Mouse (Mus musculus) mouse trophoblast stem cell (cell line): ENCODE data around the gene Klhl3.

ENCODE experiments used
- in situ Hi-C, 2 experiments: fragments of 300-500 bp; cut with MseI, MboI; formaldehyde crosslinking; loops; 2 replicates in 1 of 2; 3 replicates in 1 of 2; pipeline ENCODE4 v1.15.1; 2025

Gene Klhl3

GRCm38 (mm10) chr13:58124989-58125388 lies 11.6 kb upstream of the Klhl3 start:
- in situ Hi-C loops: no loop called here

GRCm38 (mm10) chr13:58124278-58124677 lies 10.9 kb upstream of the Klhl3 start:
- in situ Hi-C loops: no loop called here

GRCm38 (mm10) chr13:58123381-58123780 lies 10.0 kb upstream of the Klhl3 start:
- in situ Hi-C loops: no loop called here

GRCm38 (mm10) chr13:58122786-58123297 lies 9.4 kb upstream of the Klhl3 start:
- in situ Hi-C loops: no loop called here

DNA sequence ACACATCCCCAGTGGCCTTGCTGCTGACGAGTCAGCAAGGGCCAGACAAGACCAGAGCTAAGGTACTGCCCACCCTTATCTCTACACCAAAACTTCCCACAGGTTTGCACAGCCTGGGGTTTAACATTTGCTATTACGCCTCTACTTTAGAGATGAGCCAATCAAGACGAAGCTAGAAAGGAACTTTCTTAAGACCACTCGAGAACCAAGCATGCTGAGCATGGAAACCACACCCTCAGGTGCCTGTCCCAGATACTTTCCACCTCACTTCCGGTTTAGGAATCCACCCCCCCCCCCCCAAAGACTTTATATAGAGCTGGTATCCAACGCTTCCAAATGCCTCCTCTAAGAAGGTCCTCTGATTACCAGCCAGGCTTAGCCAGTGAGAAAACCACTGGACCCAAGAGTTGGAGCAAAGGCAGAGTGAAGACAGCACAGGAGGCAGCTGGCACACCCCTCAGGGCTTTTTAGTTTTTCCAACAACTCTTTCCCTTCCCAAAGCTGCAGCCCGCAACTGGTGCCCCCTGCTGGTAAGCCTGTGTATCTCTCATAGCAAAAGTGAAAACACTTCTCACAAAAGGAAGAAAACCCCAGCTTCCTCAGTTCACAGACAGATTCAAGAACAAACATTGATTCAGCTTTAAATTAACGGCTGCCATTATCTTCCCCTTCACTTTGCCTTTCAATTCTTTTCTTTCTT lies 4.1 kb upstream of the Klhl3 start:
- in situ Hi-C loops: loop anchor here in 1 of 2 experiments (10.0 kb wide), 1 partner anchor 113 kb away; no protein-coding TSS in a partner anchor

DNA sequence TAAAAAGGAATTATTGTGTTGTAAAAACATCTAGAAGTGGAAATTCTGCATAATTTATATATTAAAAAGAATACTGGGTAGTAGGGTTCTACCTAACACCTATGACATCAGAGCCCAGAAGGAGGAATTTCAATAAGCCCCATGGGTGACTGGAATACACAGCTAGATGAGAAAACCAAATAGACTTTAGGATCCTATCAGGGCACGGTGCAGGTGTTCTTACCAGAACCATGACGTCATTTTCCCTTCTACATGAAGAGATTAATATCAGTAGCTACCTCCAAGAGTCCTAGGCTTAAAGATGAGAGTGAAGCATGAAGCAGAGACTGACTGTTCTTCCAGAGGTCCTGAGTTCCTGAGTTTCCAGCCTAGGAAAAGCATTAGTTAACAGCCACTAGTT lies 3.4 kb upstream of the Klhl3 start:
- in situ Hi-C loops: loop anchor here in 1 of 2 experiments (10.0 kb wide), 1 partner anchor 112 kb away; no protein-coding TSS in a partner anchor

GRCm38 (mm10) chr13:58115227-58115626 lies 1.8 kb upstream of the Klhl3 start:
- in situ Hi-C loops: loop anchor here in 1 of 2 experiments (10.0 kb wide), 1 partner anchor 110 kb away; no protein-coding TSS in a partner anchor

DNA sequence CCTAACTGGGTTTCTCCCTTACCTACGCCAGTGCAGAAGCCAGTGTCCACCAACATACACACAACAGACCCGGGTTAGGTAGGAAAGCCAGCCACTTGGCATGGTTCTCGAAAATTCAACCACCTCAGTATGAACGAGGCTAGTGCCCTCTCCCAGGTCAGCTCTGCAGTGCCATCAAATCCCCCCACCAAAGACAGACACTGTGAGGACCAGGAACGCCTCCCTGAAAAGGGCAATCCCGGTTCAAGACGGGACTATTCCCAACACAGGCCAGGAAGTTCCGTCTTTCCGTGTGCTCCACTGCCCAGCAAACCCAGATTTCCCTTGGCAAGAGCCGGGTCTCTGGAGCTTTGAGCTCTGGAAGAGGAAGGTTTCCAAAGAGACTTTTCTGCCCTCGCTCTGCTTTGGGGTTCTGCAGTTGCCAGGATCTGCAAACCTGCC lies 771 bp downstream of the Klhl3 start:
- in situ Hi-C loops: loop anchor here in 1 of 2 experiments (10.0 kb wide), 1 partner anchor 108 kb away; no protein-coding TSS in a partner anchor

GRCm38 (mm10) chr13:58112191-58112590 lies 1.2 kb downstream of the Klhl3 start:
- in situ Hi-C loops: loop anchor here in 1 of 2 experiments (10.0 kb wide), 1 partner anchor 107 kb away; no protein-coding TSS in a partner anchor

- in situ Hi-C loops: loop anchor here in 1 of 2 experiments (10.0 kb wide), 1 partner anchor 107 kb away; no protein-coding TSS in a partner anchor
Measured at GRCm38 (mm10) chr13:58111306-58111705, 2.1 kb downstream of the Klhl3 start.

DNA sequence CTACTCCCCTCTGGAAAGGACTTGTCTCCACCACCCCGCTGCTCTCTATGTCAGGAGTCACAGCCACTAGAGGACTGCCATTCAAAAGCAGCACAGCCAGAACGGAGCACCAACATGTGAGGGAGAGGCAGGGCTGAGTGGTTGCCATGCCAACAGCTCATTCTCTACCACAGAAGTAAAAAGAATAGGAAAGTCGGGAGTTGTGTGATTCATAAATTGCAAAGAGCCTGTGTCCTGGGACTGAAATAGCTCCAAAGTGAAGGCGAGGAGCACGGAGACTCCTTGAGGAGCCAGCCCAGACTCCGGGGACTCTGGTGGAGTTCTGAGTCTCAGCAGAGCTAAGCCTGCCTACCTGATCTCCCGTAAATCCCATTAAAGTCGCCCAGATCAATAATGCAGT lies 22.7 kb downstream of the Klhl3 start:
- in situ Hi-C loops: no loop called here

DNA sequence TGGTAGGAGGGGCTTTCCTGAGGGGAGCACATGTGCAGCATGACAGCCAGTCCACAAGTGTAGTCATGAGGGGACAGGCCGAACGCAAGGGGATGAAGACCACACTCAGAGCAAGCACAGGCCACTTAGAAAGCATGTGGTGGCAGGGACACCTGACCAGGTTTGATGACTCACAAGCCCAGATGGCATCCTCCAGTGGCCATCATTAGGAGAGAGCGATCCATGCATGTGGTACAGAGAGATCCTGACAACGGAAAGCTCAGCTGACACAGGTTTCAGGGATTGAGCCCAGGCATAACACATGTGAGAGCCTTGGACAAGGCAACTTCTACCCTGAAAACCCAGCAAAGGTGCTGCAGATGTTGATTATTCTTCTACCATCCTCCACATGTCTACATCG lies 29.0 kb downstream of the Klhl3 start:
- in situ Hi-C loops: no loop called here

DNA sequence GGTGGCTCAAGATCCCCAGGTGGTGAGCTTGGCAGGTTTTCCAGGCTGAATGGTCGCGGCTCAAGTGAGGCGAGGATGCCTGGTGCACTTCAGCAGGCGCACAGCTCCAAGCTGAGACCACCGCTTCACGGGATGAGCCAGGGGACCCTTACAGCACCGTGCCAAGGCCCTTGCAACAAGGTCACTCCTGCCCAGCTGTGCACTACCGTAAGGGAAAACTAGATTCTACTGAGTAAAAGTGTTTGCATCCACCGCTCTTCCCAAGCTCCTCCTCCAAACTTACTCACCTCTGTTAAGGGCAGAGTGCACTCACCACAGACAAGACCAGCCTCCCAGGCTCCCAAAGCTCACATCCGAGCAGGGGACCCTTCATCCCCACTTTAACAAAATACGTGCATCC lies 29.9 kb downstream of the Klhl3 start:
- in situ Hi-C loops: no loop called here

DNA sequence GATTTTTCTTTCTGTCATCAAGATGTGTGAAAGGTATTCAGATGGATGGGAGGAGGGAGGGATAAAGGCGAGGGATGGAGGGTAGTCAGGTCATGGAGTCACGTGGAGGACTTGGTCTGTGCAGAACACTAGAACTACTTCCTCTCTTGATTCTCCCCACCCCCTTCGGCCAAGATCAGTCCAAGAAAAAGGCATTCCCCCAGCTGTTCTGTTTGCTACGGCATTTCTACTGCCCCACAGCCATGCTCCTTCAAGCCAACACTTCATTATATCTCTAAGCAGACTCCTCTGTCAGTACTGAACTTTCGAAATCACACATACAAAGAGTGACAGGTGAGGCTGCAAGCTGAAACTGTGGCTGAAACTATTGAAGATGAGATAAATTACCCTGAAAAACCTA lies 30.3 kb downstream of the Klhl3 start:
- in situ Hi-C loops: no loop called here

GRCm38 (mm10) chr13:58078361-58078760 lies 35.0 kb downstream of the Klhl3 start:
- in situ Hi-C loops: no loop called here

DNA sequence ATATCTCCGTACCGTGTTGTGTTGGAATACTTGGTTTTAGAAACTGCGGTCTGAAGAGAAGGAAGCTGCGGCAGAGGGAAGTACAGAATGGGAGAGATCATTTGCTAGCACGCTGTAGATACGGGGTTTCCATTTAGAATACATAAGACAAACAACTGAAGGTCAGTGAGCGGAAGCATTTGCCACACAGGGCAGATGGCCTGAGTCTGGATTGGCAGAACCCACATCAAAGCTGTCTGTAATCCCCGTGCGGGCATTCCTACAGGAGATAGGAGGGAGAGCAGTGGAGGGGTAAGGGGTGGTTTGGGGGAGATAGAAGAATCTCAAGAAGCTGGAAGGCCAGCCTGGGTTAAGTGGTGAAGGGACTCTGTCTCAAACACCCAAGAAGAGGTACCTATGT lies 38.5 kb downstream of the Klhl3 start:
- in situ Hi-C loops: no loop called here

DNA sequence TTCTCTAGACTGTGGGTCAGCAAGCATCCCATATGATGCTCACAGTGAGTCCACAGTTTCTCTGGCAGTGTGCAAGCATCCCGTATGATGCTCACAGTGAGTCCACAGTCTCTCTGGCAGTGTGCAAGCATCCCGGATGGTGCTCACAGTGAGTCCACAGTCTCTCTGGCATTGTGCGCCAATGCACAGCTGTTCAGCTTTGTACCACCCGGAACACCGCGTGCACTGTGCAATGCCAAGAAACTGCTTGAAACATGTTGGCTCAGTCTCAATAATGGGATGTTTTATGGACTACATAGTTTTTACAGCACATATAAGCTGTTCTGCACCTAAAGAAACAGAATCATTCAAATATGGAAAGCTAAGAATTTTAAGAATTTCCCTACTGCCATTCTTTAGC lies 38.9 kb downstream of the Klhl3 start:
- in situ Hi-C loops: no loop called here

DNA sequence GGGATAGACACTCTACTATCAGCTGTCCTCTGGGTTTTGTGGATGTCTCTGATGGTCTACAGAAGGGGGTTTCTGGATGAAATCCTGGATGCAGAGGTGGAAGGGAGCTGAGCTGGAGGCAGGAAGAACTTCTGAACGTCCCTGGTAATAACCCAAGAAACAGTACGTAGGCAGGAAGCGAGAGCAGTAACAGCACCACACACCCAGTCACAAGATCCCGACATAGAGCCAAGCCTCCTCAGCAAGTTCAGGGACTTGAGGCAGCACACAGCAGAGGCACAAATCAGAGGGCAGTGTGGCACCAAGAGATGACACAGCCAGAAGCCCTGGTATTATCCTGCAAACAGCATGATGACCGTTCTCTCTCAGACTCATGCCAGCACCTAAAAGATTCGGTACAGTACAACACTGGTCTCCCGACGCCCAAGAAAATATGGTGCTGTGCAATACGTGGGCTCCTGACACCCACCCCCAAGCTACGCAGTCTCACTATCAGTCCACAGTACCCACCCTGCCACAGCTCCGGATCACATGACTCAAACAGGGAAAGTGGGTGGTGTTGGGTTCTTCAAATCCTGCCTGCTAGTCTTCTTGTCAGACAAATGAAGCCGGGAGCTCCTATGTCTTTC lies 40.0 kb downstream of the Klhl3 start:
- in situ Hi-C loops: no loop called here

DNA sequence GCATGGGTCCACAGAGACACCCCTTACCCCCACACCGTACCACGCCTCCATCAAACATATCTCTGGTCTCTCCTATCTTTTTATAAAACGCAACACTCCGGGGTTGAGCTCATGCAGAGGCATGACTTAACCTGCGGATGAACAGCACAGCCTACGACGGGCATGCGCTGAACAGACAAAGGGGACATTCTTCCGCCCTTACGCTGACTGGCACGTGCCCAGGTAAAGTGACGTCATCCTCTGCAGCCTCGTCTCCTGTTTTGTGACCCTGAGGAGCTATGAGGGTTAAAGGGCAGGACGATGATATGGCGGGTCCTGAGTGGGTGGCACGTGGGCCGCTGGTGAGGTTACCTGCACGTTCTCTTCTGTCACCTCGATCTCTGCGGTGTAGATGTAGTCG lies 42.2 kb downstream of the Klhl3 start:
- in situ Hi-C loops: no loop called here

- in situ Hi-C loops: no loop called here
Measured at GRCm38 (mm10) chr13:58070504-58070903, 42.9 kb downstream of the Klhl3 start.

GRCm38 (mm10) chr13:58068421-58069209 lies 44.8 kb downstream of the Klhl3 start:
- in situ Hi-C loops: no loop called here

GRCm38 (mm10) chr13:58067540-58068103 lies 45.8 kb downstream of the Klhl3 start:
- in situ Hi-C loops: no loop called here
